Comparison of ENCODE assay signal across 9 mouse cellular contexts in genomic region chr16:95769066-95769995, GRCm38 (mm10).
DNase-seq lines count a peak whose midpoint lies in the region; ATAC-seq and TF ChIP-seq lines count a peak whose summit lies in the region.
"Had no signal": no experiment of that assay in that cellular context is flagged by ENCODE, and none has a peak within 500 bp of the region (broad histone marks: within the 10 kb centered on the region; RNA-seq: fewer than 3 reads in every experiment).

No protein-coding gene starts in this region.

- in situ Hi-C loops in CH12.LX (cut with MboI; ENCODE audit: low pct_ligation_motif_present, low pct_unique_long_range_greater_than_20kb, low sequenced_read_pairs) = loop anchor here (5.0 kb wide), 1 partner anchor 178 kb away; no protein-coding TSS in a partner anchor

- dilution Hi-C loops in CH12.LX (cut with MboI; ENCODE audit: extremely low pct_ligation_motif_present, extremely low pct_unique_long_range_greater_than_20kb, low sequenced_read_pairs) = no loop called here

- H3K4me2 ChIP-seq in CH12.LX (ENCODE audit: insufficient read depth, low read depth, poor library complexity, severe bottlenecking) = no peak overlapping the region
- H3K4me2 ChIP-seq in limb, embryonic 13.5 days (replicated peaks) = no peak overlapping the region
- no peak overlapping the region for H3K4me2 ChIP-seq in neural tube, embryonic 15.5 days

- TF ChIP-seq POLR2A in CH12.LX (IDR thresholded peaks at IDR 0.05; ENCODE audit: low read depth, low read length) = no peak

- peak; percentile 8; the same call in 1 of the 2 replicates for ATAC-seq in limb, embryonic 13.5 days (ENCODE audit: low FRiP score, low read depth)
- no peak for ATAC-seq in neural tube, embryonic 15.5 days (ENCODE audit: low FRiP score)
- ATAC-seq: Patski had no signal

- peak; percentile 50 for DNase-seq in gastrocnemius, postnatal 14 days
- no peak for DNase-seq in gastrocnemius, adult 8-10 months (ENCODE audit: low spot score in 2 of 2)
- no peak for DNase-seq in CH12.LX (ENCODE audit: extremely low read depth)
- peak; percentile 68 for DNase-seq in cerebellum, adult 9-10 months
- DNase-seq in heart, postnatal 10 days = peak; percentile 57 to 65
- peak; percentile 53 for DNase-seq in right cerebral cortex, postnatal 4 days

- H3K79me2 ChIP-seq in CH12.LX (replicated peaks; ENCODE audit: control insufficient read depth, extremely low read depth, insufficient read depth, poor library complexity, severe bottlenecking) = no peaks in the 10 kb centered on the region

- intact Hi-C loops in gastrocnemius, postnatal 14 days (cut with DNase I; ENCODE audit: low total_unique reads) = no loop called here
- intact Hi-C loops in heart, postnatal 10 days (cut with DNase I) = loop anchor here (5.0 kb wide), 1 partner anchor 178 kb away; no protein-coding TSS in a partner anchor

- 0 out of 2 replicates have a peak, but pooled peaks have one; percentile 7 for TF ChIP-seq EP300 in CH12.LX (IDR thresholded peaks at IDR 0.05; ENCODE audit: low read length)

- peaks cover 14 to 22% of the 10 kb centered on the region in 2 experiments for H3K4me1 ChIP-seq in CH12.LX (ENCODE audit: control insufficient read depth in 1 of 2, insufficient read depth in 2 of 2)
- peaks cover 19% of the 10 kb centered on the region for H3K4me1 ChIP-seq in limb, embryonic 13.5 days
- peaks cover 12% of the 10 kb centered on the region for H3K4me1 ChIP-seq in neural tube, embryonic 15.5 days

- WGBS in limb, embryonic 13.5 days = 41% methylated on average over 14 of the region's 14 CpGs
- 54% methylated on average over 14 of the region's 14 CpGs for WGBS in neural tube, embryonic 15.5 days

- H3K9ac ChIP-seq in CH12.LX (ENCODE audit: insufficient read depth, low read depth) = no peak overlapping the region
- H3K9ac ChIP-seq in limb, embryonic 13.5 days = no peak overlapping the region
- H3K9ac ChIP-seq in neural tube, embryonic 15.5 days (replicated peaks) = no peak overlapping the region

- H3K4me3 ChIP-seq in CH12.LX (replicated peaks in 1 of 3; ENCODE audit: low read depth in 2 of 3, low read length in 2 of 3, poor library complexity in 1 of 3) = no peak overlapping the region
- no peak overlapping the region for H3K4me3 ChIP-seq in limb, embryonic 13.5 days
- H3K4me3 ChIP-seq in neural tube, embryonic 15.5 days (replicated peaks) = no peak overlapping the region

- no peak overlapping the region for H3K27ac ChIP-seq in CH12.LX (ENCODE audit: insufficient read depth, low read depth)
- peak overlapping the region; percentile 33; the same call in 1 of the 2 replicates for H3K27ac ChIP-seq in limb, embryonic 13.5 days
- H3K27ac ChIP-seq in neural tube, embryonic 15.5 days (replicated peaks) = no peak overlapping the region

- H3K27me3 ChIP-seq in CH12.LX (replicated peaks) = no peaks in the 10 kb centered on the region
- H3K27me3 ChIP-seq in limb, embryonic 13.5 days = no peaks in the 10 kb centered on the region
- H3K27me3 ChIP-seq in neural tube, embryonic 15.5 days (replicated peaks) = no peaks in the 10 kb centered on the region
- H3K27me3 ChIP-seq: Patski had no signal

- TF ChIP-seq CTCF in CH12.LX (conservative IDR thresholded peaks at IDR 0.05 in 1 of 2, IDR thresholded peaks at IDR 0.05 in 1 of 2; ENCODE audit: low read depth in 2 of 2, low read length in 2 of 2) = no peak

- no peaks in the 10 kb centered on the region for H3K9me3 ChIP-seq in CH12.LX (replicated peaks; ENCODE audit: low read length)
- no peaks in the 10 kb centered on the region for H3K9me3 ChIP-seq in limb, embryonic 13.5 days
- no peaks in the 10 kb centered on the region for H3K9me3 ChIP-seq in neural tube, embryonic 15.5 days (replicated peaks)

- no peak for TF ChIP-seq RAD21 in CH12.LX (IDR thresholded peaks at IDR 0.05; ENCODE audit: low read depth, low read length)

- H3K36me3 ChIP-seq in CH12.LX (replicated peaks in 1 of 2; ENCODE audit: control insufficient read depth in 1 of 2, insufficient read depth in 1 of 2, low read length in 1 of 2) = no peaks in the 10 kb centered on the region
- no peaks in the 10 kb centered on the region for H3K36me3 ChIP-seq in limb, embryonic 13.5 days
- no peaks in the 10 kb centered on the region for H3K36me3 ChIP-seq in neural tube, embryonic 15.5 days

TF ChIP-seq in CH12.LX, 34 proteins besides CTCF, POLR2A, EP300 and RAD21:
- TF ChIP-seq ETS1 (conservative IDR thresholded peaks at IDR 0.05; ENCODE audit: low read depth, low read length) = no peak
- TF ChIP-seq ZNF384 (IDR thresholded peaks at IDR 0.05; ENCODE audit: low read depth, low read length) = peak; percentile 78
- TF ChIP-seq RCOR1 (conservative IDR thresholded peaks at IDR 0.05; ENCODE audit: low read depth, low read length) = no peak
- no peak for TF ChIP-seq MEF2A (IDR thresholded peaks at IDR 0.05; ENCODE audit: borderline replicate concordance, low read depth, low read length)
- TF ChIP-seq ZMIZ1 (IDR thresholded peaks at IDR 0.05; ENCODE audit: low read depth, low read length) = no peak
- TF ChIP-seq TCF12 (IDR thresholded peaks at IDR 0.05; ENCODE audit: low read depth, low read length) = no peak

Comparison
In these comparisons a context has a peak if more than half of its experiments do, and no peak if none do; other contexts are left out.
1. DNase-seq: peak in gastrocnemius, postnatal 14 days (single experiment), cerebellum, adult 9-10 months (single experiment), heart, postnatal 10 days (2 of 2) and right cerebral cortex, postnatal 4 days (single experiment); none in gastrocnemius, adult 8-10 months (0 of 2) and CH12.LX (single experiment).